Mouse (Mus musculus): ENCODE results near the gene Rtn4ip1. TPM values are rescaled to one million over a fixed set of nuclear protein-coding genes. Genes with fewer than 3 reads are reported as not detected.
"Not testable (repeated sequence)": the region's sequence is repeated elsewhere in the genome, so short reads cannot be mapped to it uniquely, and the experiment has no call there.

The Rtn4ip1 gene
- polyA plus RNA-seq, 1 experiment = not detected

GRCm38 (mm10) chr10:43918696-43919608 is 17.3 kb downstream of the Rtn4ip1 start:
- H3K4me1 ChIP-seq (ENCODE audit: control insufficient read depth, insufficient read depth, low read length) = peaks cover 2% of the 10 kb centered on the region; the same call in 1 of the 2 replicates
- WGBS = 40% methylated on average over 17 of the region's 17 CpGs
- no peak for TF ChIP-seq POLR2A (IDR thresholded peaks at IDR 0.05; ENCODE audit: insufficient read depth, low read depth, low read length)
- TF ChIP-seq CTCF (IDR thresholded peaks at IDR 0.05; ENCODE audit: insufficient read depth, low read depth, low read length) = peak; percentile 76
- no peak overlapping the region for H3K4me3 ChIP-seq (ENCODE audit: insufficient read depth, low read depth, low read length)
- no peak overlapping the region for H3K27ac ChIP-seq (ENCODE audit: insufficient read depth, low read depth, low read length)

- WGBS = 97% methylated on average over 3 of the region's 3 CpGs
- Histone ChIP-seq H3K27ac (ENCODE audit: insufficient read depth, low read depth, low read length) (no peak overlapping the region), H3K4me1 (ENCODE audit: control insufficient read depth, insufficient read depth, low read length) (no peaks in the 10 kb centered on the region), H3K4me3 (ENCODE audit: insufficient read depth, low read depth, low read length) (no peak overlapping the region)
- no peak for TF ChIP-seq CTCF (IDR thresholded peaks at IDR 0.05; ENCODE audit: insufficient read depth, low read depth, low read length)
- no peak for TF ChIP-seq POLR2A (IDR thresholded peaks at IDR 0.05; ENCODE audit: insufficient read depth, low read depth, low read length)
Measured at GRCm38 (mm10) chr10:43923096-43923495, 21.5 kb downstream of the Rtn4ip1 start.

- H3K4me3 ChIP-seq (ENCODE audit: insufficient read depth, low read depth, low read length); H3K27ac ChIP-seq (ENCODE audit: insufficient read depth, low read depth, low read length); H3K4me1 ChIP-seq (ENCODE audit: control insufficient read depth, insufficient read depth, low read length): not testable (repeated sequence)
- WGBS = 93% methylated on average over 9 of the region's 9 CpGs
Measured at GRCm38 (mm10) chr10:43925776-43926175, 24.2 kb downstream of the Rtn4ip1 start.

- WGBS = 81% methylated on average over 8 of the region's 8 CpGs
- Histone ChIP-seq H3K4me3 (ENCODE audit: insufficient read depth, low read depth, low read length) (no peak overlapping the region), H3K27ac (ENCODE audit: insufficient read depth, low read depth, low read length) (no peak overlapping the region)
Measured at GRCm38 (mm10) chr10:43927736-43928135, 26.1 kb downstream of the Rtn4ip1 start.

GRCm38 (mm10) chr10:43928596-43928995 is 27.0 kb downstream of the Rtn4ip1 start:
- Histone ChIP-seq H3K27ac (ENCODE audit: insufficient read depth, low read depth, low read length) (no peak overlapping the region), H3K4me3 (ENCODE audit: insufficient read depth, low read depth, low read length) (no peak overlapping the region), H3K4me1 (ENCODE audit: control insufficient read depth, insufficient read depth, low read length) (no peaks in the 10 kb centered on the region)
- TF ChIP-seq CTCF (IDR thresholded peaks at IDR 0.05; ENCODE audit: insufficient read depth, low read depth, low read length) (no peak), POLR2A (IDR thresholded peaks at IDR 0.05; ENCODE audit: insufficient read depth, low read depth, low read length) (no peak)
- WGBS = 75% methylated on average over 5 of the region's 5 CpGs

More at GRCm38 (mm10) chr10:43927736-43928135, 26.1 kb downstream of the Rtn4ip1 start:
- TF ChIP-seq CTCF (IDR thresholded peaks at IDR 0.05; ENCODE audit: insufficient read depth, low read depth, low read length) (no peak), POLR2A (IDR thresholded peaks at IDR 0.05; ENCODE audit: insufficient read depth, low read depth, low read length) (no peak)
- no peaks in the 10 kb centered on the region for H3K4me1 ChIP-seq (ENCODE audit: control insufficient read depth, insufficient read depth, low read length)

GRCm38 (mm10) chr10:43939136-43939662 is 37.6 kb downstream of the Rtn4ip1 start:
- WGBS = 84% methylated on average over 6 of the region's 6 CpGs
- Histone ChIP-seq H3K27ac (ENCODE audit: insufficient read depth, low read depth, low read length) (no peak overlapping the region), H3K4me3 (ENCODE audit: insufficient read depth, low read depth, low read length) (no peak overlapping the region), H3K4me1 (ENCODE audit: control insufficient read depth, insufficient read depth, low read length) (no peaks in the 10 kb centered on the region)
- TF ChIP-seq CTCF (IDR thresholded peaks at IDR 0.05; ENCODE audit: insufficient read depth, low read depth, low read length) = no peak
- no peak for TF ChIP-seq POLR2A (IDR thresholded peaks at IDR 0.05; ENCODE audit: insufficient read depth, low read depth, low read length)

- TF ChIP-seq POLR2A (IDR thresholded peaks at IDR 0.05; ENCODE audit: insufficient read depth, low read depth, low read length) (no peak), CTCF (IDR thresholded peaks at IDR 0.05; ENCODE audit: insufficient read depth, low read depth, low read length) (no peak)
- no peaks in the 10 kb centered on the region for H3K4me1 ChIP-seq (ENCODE audit: control insufficient read depth, insufficient read depth, low read length)
- H3K4me3 ChIP-seq (ENCODE audit: insufficient read depth, low read depth, low read length) = no peak overlapping the region
- 64% methylated on average over 4 of the region's 4 CpGs for WGBS
- no peak overlapping the region for H3K27ac ChIP-seq (ENCODE audit: insufficient read depth, low read depth, low read length)
Measured at GRCm38 (mm10) chr10:43943736-43944135, 42.1 kb downstream of the Rtn4ip1 start.

- WGBS = 83% methylated on average over 4 of the region's 4 CpGs
- TF ChIP-seq CTCF (IDR thresholded peaks at IDR 0.05; ENCODE audit: insufficient read depth, low read depth, low read length) = no peak
- H3K4me3 ChIP-seq (ENCODE audit: insufficient read depth, low read depth, low read length) = no peak overlapping the region
Measured at GRCm38 (mm10) chr10:43945435-43945834, 43.8 kb downstream of the Rtn4ip1 start.

GRCm38 (mm10) chr10:43953942-43954341 is 52.3 kb downstream of the Rtn4ip1 start:
- peak; percentile 52 for TF ChIP-seq CTCF (IDR thresholded peaks at IDR 0.05; ENCODE audit: insufficient read depth, low read depth, low read length)
- no peak for TF ChIP-seq POLR2A (IDR thresholded peaks at IDR 0.05; ENCODE audit: insufficient read depth, low read depth, low read length)

More at GRCm38 (mm10) chr10:43945435-43945834, 43.8 kb downstream of the Rtn4ip1 start:
- Histone ChIP-seq H3K4me1 (ENCODE audit: control insufficient read depth, insufficient read depth, low read length) (no peaks in the 10 kb centered on the region), H3K27ac (ENCODE audit: insufficient read depth, low read depth, low read length) (no peak overlapping the region)

More at GRCm38 (mm10) chr10:43953942-43954341, 52.3 kb downstream of the Rtn4ip1 start:
- Histone ChIP-seq H3K4me3 (ENCODE audit: insufficient read depth, low read depth, low read length) (no peak overlapping the region), H3K4me1 (ENCODE audit: control insufficient read depth, insufficient read depth, low read length) (no peaks in the 10 kb centered on the region), H3K27ac (ENCODE audit: insufficient read depth, low read depth, low read length) (no peak overlapping the region)

Measured in olfactory bulb, adult 2 months (tissue).